Mouse (Mus musculus): ENCODE data around the gene Asb11.

Asb11 gene

DNA sequence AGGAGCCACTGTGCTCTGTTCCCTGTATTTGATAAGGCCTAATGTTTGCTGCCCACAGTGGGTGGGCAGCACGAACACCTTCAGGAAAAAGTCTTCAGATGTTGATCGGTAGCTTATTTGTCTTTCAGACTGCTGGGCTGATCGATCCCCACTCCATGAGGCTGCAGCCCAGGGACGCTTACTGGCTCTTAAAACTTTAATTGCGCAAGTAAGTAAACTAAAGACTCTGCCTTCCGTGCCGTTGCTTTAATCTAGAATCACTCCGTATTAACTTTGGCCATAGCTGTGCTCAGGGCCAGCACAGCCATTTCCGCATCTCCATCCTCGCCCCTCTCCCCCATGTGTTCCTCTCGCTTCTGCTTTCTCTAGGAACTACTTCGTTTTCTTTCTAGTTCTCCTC, 8.8 kb downstream of the Asb11 start:
- DNase-seq, result peak in 1 of 2 experiments; percentile 16

DNA sequence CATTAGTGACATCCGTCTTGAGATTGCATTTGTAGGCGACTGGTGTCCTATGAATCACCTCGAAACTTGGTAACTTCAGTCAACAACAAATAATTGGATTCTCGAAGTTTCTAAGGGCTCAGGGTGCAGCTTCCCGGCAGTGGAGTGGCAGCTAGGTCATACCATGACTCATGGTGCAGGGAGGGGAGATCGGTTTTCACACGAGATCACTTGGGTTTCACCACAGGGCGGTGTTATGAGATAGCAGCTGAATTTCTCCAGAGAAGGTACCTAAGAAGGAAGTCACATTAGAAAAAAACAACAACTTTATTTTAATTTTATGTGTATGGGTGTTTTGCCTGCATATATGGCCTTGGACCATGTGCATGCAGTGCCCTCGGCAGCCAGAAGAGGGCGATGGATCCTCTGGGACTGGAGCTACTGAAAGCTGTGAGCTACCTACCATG, 9.3 kb downstream of the Asb11 start:
- DNase-seq, result peak; percentile 5 to 18

DNA sequence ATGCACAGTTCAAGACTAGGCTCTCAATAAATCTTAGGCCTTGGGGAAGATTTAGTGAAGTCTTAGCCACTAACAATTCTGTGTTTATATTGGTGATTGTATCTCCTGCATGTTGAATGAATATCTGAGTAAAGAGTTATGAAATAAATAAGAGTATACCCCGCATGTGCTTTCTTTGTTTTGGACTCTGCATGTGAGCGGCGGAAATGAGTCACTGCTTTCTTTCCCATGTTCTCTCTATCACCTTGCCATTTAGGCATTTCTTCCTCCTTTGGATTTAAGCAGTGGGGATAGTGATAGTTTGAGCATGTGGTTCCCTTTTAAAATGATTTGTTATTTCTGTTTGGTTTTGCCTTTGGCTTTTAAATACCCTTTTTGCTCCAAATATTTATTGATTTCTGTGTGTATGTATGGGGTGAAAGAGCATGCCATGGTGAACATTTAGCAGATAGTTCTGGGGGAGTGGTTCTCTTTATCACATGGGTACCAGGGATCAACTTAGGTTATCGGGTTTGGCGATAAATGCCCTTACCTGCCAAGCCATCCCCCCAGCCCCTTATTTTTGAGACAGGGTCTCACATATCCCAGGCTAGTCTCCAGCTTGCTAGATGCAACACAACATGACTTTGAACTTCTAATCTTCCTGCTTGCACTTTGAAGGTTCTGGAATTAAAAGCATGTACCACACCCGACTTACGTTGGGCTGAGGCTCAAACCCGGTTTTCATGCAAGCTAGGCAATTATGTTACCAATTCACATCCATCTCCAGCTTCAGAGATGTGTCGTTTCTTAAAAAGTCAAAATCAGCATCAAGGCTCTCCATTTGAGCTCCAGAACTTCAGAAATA, 10.3 kb downstream of the Asb11 start:
- no peak for DNase-seq

DNA sequence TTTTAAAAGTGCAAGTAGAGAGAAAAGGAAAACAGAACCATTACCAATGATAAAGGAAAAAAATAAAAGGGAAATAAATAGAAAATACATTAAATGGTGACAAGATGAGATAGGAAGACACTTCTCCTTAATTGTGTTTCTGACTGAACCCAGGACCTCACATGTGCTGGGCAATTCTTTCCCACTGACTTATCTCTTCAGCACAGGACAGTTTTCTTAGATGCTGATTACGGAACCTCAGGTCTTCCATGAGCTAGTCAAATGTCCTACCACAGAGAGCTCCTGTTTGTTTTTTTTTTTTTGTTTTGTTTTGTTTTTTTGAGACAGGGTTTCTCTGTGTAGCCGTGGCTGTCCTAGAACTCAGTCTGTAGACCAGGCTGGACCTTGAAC, 10.9 kb downstream of the Asb11 start:
- no peak for DNase-seq

DNA sequence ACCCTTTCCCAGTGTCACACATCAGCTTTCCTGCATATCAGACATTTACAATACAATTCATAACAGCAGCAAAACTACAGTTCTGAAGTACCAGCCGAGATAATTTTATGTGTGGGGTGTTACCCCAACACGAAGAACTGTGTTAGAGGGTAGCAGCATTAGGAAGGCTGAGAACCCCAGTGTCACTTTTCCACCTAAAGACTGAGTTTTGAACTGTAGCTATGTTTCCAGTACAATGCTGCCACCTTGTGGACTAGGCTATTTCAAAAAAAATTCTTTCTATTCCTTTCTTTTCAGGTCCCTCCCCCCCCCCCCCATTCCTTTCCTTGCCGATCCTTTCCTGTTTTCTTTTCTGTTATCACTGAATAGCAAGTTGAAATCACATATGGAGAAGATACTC, 12.4 kb downstream of the Asb11 start:
- DNase-seq, result peak in 1 of 2 experiments; percentile 16

DNA sequence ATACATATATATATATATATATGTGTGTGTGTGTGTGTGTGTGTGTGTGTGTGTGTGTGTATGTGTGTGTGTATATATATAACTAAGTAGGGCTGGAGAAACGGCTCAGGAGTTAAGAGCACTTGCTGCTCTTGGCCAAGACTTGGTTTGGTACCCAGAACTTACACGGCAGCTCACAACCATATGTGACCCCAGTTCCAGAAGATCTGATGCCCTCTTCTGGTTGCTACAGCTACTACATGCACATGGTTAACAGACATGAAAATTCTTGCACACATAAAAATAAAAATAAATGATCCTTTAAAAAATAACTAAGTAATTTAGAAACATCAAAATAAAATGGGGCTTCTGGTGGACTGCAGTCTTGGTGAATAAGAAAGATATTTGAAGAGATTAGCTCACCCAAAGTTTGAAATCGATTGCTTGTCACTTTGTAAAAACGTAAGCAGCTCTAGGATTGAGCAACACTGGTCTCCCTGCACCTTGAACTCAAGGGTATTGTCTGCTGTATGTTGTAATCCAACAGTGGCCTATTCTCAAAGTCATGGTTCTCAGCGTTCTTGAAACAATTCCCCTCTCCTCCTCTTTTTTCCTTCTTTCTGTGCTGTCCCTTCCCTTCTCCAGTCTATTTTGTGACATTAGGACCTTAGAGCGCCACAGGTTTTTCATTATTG, 22.5 kb downstream of the Asb11 start:
- no peak for DNase-seq

DNA sequence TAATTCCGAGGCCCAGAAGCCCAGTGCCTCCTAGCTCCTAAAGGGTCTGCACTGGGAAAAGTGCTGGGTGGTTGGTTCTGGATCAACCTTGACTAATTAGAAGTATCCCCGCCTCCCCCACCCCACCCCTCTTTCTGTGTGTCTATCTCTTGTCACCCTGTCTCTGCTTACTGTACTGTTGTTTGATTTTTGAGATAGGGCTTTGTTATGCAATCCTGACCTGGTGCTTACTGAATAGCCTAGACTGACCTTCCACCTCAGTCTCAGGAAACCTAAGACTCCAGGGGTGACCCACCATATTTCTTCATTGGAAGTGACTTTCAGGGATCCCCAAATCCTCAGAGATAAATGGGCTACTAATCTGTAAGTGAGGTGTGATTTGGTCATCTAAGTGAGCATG, 65.5 kb downstream of the Asb11 start:
- no peak for DNase-seq

DNA sequence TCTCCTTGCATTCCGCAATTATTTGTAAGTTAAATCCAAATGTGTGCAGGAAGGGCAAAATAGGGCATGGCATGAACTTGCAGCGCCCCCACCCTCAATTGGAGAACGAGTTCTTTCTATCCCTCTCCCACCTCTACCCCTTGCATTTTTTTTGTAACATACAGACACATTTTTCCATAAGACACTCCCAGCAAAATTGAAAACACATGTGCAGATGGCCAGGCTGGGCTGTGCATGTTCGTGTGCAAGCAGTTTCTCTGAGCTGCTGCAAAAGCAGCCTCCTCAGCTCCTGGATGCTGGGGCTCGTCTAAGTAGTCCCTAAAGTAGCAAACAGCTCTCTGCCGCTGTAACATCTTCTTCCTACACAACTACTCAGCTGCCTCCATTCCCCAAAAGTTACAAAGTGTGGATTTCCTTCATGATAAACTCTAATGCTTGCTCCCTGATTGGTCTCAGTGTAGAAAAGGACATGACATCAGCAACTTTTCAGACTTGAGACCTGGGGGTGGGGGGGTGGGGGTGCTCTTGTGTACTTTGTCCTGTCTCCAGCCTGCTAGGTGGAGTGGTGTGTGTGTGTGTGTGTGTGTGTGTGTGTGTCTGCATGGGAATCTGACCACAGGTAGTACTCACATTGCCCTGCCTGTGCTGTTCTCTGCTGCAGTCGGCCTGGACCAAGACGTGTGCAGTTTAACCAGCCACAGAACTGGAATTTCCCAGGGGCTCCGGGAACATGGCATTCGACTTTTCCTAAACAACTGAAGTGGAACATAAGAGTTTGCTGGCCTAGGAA, 69.1 kb downstream of the Asb11 start, which contains the start of gene Asb9:
Gene Asb9 (plus strand): TSS at position 619 of the 790 bp plus-strand sequence.
- DNase-seq, result no peak

DNA sequence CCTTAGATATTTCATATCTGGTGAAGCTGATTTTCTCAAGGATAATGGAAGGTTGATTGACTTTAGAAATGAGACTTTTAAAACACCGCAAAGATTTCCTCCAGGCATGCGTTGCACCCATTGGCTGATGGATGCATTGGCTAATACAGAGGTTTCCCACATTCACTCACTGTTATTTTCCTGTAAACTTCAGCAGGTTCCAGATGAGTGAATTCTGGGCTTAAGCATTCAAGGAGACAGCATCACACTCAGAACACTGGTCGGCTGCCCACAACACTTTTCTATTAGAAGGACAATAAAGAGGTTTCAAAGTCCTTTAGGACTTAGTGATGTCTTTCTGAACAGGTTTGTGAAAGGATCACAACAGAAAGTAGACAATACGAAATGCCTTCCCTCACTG, 70.3 kb downstream of the Asb11 start:
- DNase-seq, result no peak

DNA sequence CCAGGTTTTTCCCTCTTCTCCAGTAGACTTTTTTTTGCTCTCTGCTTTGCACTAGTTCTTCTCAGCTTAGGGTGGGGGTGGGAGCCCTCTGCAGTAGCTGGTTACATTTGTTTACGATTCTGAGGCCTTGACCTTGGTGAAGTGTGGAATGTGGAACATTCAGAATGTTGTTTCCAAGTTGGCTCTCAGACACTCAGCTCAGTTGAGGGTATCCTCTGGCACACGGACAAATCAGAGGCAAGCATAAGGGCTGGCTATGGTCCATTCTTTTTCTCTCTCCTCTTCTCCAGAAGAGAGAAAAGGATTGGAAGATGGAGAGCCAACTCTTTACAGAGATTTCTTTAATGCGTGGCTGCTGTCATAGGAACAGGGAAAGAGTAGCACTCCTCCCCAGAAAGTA, 71.9 kb downstream of the Asb11 start:
- peak in 1 of 2 experiments; percentile 1 for DNase-seq

All from lung, adult 18-20 months (tissue).